Mouse (Mus musculus) lung, postnatal 0 days (tissue): ENCODE data around the gene AY358078.

Experiments used
- CTCF ChIP-seq: IDR thresholded peaks from 2 replicates; pipeline ENCODE4 v1.5.1; 2016; ENCODE audit warnings: antibody characterized with exemption, mild to moderate bottlenecking
- EP300 ChIP-seq: IDR thresholded peaks from 2 replicates; pipeline ENCODE4 v1.6.1; 2016; ENCODE audit warnings: antibody characterized with exemption, mild to moderate bottlenecking, control low read depth

GRCm38 (mm10) chr14:51777791-51778190 is 22.1 kb upstream of the AY358078 start:
- no peak for TF ChIP-seq CTCF
- TF ChIP-seq EP300: no peak
